Mouse (Mus musculus): Measurements from ENCODE around the gene Ttc9b. TPM values are rescaled to one million over a fixed set of nuclear protein-coding genes. Genes with fewer than 3 reads are reported as not detected.

Gene Ttc9b
- polyA plus RNA-seq, 1 experiment: not detected

DNA sequence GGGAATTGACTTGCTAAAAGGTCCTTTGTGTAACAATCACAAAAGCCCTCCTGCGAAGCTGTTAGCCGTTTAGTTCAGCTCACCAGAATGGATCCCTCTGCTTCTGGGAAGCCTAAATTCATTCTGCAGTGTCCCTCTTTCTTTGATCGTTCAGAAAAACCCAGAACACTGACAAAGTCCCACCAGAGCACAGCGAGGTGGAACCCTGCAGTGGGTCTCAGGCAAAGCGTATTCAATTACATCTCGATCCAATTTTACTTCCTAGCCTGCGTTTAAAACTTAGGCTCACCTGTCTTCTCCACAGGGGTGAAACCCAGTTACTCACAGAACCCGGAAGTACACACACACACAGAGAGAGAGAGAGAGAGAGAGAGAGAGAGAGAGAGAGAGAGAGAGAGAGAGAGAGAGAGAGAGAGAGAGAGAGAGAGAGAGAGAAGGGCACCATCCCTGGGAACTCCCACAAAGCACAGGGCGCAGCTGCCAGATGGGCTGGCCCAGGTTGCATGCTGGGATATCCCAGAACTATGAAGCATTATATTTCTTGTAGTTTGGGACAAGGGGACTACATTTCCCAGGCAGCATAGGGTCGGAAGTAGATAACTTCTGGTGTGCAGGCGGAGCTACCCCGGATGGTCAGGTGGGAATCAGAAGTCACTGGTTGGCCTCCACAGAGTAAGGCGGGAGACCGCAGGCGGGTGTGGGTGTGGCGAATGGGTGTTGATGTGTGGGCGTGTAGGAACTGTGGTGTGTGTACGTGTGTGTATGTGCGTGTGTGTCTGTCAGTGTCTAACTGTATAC is 35.3 kb downstream of the Ttc9b start, which contains the start of gene Zfp607b:
Gene Zfp607b (plus strand): TSS at position 526 of the 798 bp plus-strand sequence.
- Histone ChIP-seq H3K4me3 (ENCODE audit: insufficient read depth, low read depth, low read length) (peak within 1 kb of the TSS; percentile 59), H3K27ac (replicated peaks; ENCODE audit: low read depth, low read length) (peak within 1 kb of the TSS; percentile 6; the same call in 1 of the 2 replicates), H3K4me1 (ENCODE audit: control insufficient read depth, insufficient read depth, insufficient read length, low read length) (no peaks in the 10 kb centered on the region)

DNA sequence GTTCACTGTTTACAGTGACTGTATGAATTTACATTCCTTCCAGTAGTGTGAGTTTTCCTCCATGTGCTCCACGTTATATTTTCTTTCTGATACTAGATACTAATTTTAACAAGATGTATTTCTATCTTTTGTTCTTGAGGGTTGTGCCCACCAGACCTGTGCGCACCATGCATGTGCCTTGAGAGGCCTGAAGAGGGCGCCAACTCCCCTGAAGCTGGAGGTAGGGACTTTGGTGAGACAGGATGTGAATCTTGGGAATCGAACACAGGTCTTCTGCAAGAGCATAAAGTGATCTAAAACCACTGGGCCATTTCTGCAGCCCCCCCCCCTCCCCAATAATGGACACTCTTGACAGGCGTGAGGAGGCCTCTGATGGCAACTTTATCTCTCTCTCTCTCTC is 37.4 kb downstream of the Ttc9b start:
- no peak overlapping the region for H3K27ac ChIP-seq (replicated peaks; ENCODE audit: low read depth, low read length)

DNA sequence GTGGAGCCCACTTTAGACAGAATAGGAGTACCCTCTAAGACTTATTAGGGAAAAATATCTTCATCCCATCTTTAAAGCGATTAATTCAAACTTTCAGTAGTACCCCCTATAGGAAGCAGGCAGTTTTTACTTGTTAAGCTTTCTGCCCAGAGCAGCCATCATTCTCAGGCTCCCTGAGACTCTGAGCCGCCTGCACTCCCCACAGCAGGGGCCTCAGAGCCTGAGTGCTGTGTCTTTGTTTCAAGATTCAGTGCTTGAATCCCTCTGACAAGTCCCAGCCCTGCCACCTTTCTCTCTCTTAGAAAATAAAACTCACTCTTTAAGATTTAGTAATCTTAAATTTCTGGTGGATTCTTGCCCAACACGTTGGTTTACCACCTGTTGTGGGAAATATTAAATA is 43.0 kb downstream of the Ttc9b start:
- Histone ChIP-seq H3K4me3 (ENCODE audit: insufficient read depth, low read depth, low read length) (no peak overlapping the region), H3K4me1 (ENCODE audit: control insufficient read depth, insufficient read depth, insufficient read length, low read length) (no peaks in the 10 kb centered on the region), H3K27ac (replicated peaks; ENCODE audit: low read depth, low read length) (no peak overlapping the region)

More for the DNA sequence above, 37.4 kb downstream of the Ttc9b start:
- H3K4me1 ChIP-seq (ENCODE audit: control insufficient read depth, insufficient read depth, insufficient read length, low read length): no peaks in the 10 kb centered on the region
- H3K4me3 ChIP-seq (ENCODE audit: insufficient read depth, low read depth, low read length): no peak overlapping the region

Other genes with a start within 250 kb of the Ttc9b start
- 0.20 TPM in 1 of 2 replicates, not detected in the other for gene Sptbn4, start 206.2 kb upstream of the Ttc9b start, polyA plus RNA-seq (2012; ENCODE audit: insufficient read depth, insufficient read length, missing spikeins)
- gene Blvrb, start 205.9 kb upstream of the Ttc9b start, polyA plus RNA-seq (2012; ENCODE audit: insufficient read depth, insufficient read length, missing spikeins): 80.2 and 109 TPM in 2 replicates
- gene Sertad3, start 180.1 kb upstream of the Ttc9b start, polyA plus RNA-seq (2012; ENCODE audit: insufficient read depth, insufficient read length, missing spikeins): 4.2 and 8.3 TPM in 2 replicates
- gene Sertad1, start 167.0 kb upstream of the Ttc9b start, polyA plus RNA-seq (2012; ENCODE audit: insufficient read depth, insufficient read length, missing spikeins): 10.1 and 13.6 TPM in 2 replicates
- gene Prx, start 154.6 kb upstream of the Ttc9b start, polyA plus RNA-seq (2012; ENCODE audit: insufficient read depth, insufficient read length, missing spikeins): 0.32 and 0.50 TPM in 2 replicates
- not detected in 2 replicates for gene Hipk4, start 130.6 kb upstream of the Ttc9b start, polyA plus RNA-seq (2012; ENCODE audit: insufficient read depth, insufficient read length, missing spikeins)
- 23.5 and 27.8 TPM in 2 replicates for gene Pld3, start 100.7 kb upstream of the Ttc9b start, polyA plus RNA-seq (2012; ENCODE audit: insufficient read depth, insufficient read length, missing spikeins)
- gene 2310022A10Rik, start 100.7 kb upstream of the Ttc9b start, polyA plus RNA-seq (2012; ENCODE audit: insufficient read depth, insufficient read length, missing spikeins): 5.8 and 12.3 TPM in 2 replicates
- gene Akt2, start 62.4 kb upstream of the Ttc9b start, polyA plus RNA-seq (2012; ENCODE audit: insufficient read depth, insufficient read length, missing spikeins): 294 and 321 TPM in 2 replicates
- 13.0 and 13.2 TPM in 2 replicates for gene Map3k10, start 20.7 kb downstream of the Ttc9b start, polyA plus RNA-seq (2012; ENCODE audit: insufficient read depth, insufficient read length, missing spikeins)
- gene Zfp607b, start 35.4 kb downstream of the Ttc9b start, polyA plus RNA-seq (2012; ENCODE audit: insufficient read depth, insufficient read length, missing spikeins): 1.3 and 3.1 TPM in 2 replicates
- gene Zfp60, start 77.5 kb downstream of the Ttc9b start, polyA plus RNA-seq (2012; ENCODE audit: insufficient read depth, insufficient read length, missing spikeins): 4.9 and 5.1 TPM in 2 replicates
- 2.1 and 2.8 TPM in 2 replicates for gene Zfp626, start 153.3 kb downstream of the Ttc9b start, polyA plus RNA-seq (2012; ENCODE audit: insufficient read depth, insufficient read length, missing spikeins)
- gene Zfp59, start 184.7 kb downstream of the Ttc9b start, polyA plus RNA-seq (2012; ENCODE audit: insufficient read depth, insufficient read length, missing spikeins): 1.9 and 3.2 TPM in 2 replicates
- gene Zfp607a, start 203.6 kb downstream of the Ttc9b start, polyA plus RNA-seq (2012; ENCODE audit: insufficient read depth, insufficient read length, missing spikeins): 1.7 and 2.0 TPM in 2 replicates